Mouse (Mus musculus): ENCODE measurements at regions not wholly inside any gene's neighbourhood (a gene's known extent, or its start where the extent isn't known, plus 50 kb on each side); places are given as distances from the start of the nearest gene placed in this dataset.

GRCm38 (mm10) chr12:6930726-6931125 lies 1046.7 kb upstream of the Apob start:
- no peak for DNase-seq (ENCODE audit: inconsistent age in 2 of 2, low spot score in 1 of 2)

- DNase-seq (ENCODE audit: inconsistent age in 2 of 2, low spot score in 1 of 2) = no peak
These were observed 1020.8 kb upstream of the Apob start for GRCm38 (mm10) chr12:6956638-6957037.

GRCm38 (mm10) chr12:6984664-6985063 lies 992.8 kb upstream of the Apob start:
- DNase-seq (ENCODE audit: inconsistent age in 2 of 2, low spot score in 1 of 2) = no peak

GRCm38 (mm10) chr12:7028447-7028846 lies 949.0 kb upstream of the Apob start:
- DNase-seq (ENCODE audit: inconsistent age in 2 of 2, low spot score in 1 of 2) = no peak

GRCm38 (mm10) chr12:7029396-7030065 lies 947.9 kb upstream of the Apob start:
- DNase-seq (ENCODE audit: inconsistent age in 2 of 2, low spot score in 1 of 2) = no peak

GRCm38 (mm10) chr12:7050791-7051190 lies 926.7 kb upstream of the Apob start:
- DNase-seq (ENCODE audit: inconsistent age in 2 of 2, low spot score in 1 of 2) = no peak

- DNase-seq (ENCODE audit: inconsistent age in 2 of 2, low spot score in 1 of 2) = peak in 1 of 2 experiments; percentile 27
These were observed 922.9 kb upstream of the Apob start for GRCm38 (mm10) chr12:7054575-7054974.

- no peak for DNase-seq (ENCODE audit: inconsistent age in 2 of 2, low spot score in 1 of 2)
These were observed 882.9 kb upstream of the Apob start for GRCm38 (mm10) chr12:7094582-7094981.

- DNase-seq (ENCODE audit: inconsistent age in 2 of 2, low spot score in 1 of 2) = no peak
These were observed 882.0 kb upstream of the Apob start for GRCm38 (mm10) chr12:7095440-7095839.

- no peak for DNase-seq (ENCODE audit: inconsistent age in 2 of 2, low spot score in 1 of 2)
These were observed 881.2 kb upstream of the Apob start for GRCm38 (mm10) chr12:7096221-7096620.

- DNase-seq (ENCODE audit: inconsistent age in 2 of 2, low spot score in 1 of 2) = no peak
These were observed 838.4 kb upstream of the Apob start for GRCm38 (mm10) chr12:7139044-7139443.
